Mouse (Mus musculus) liver (tissue): ENCODE data around the gene Gna13.

ENCODE experiments used
- DNase-seq: peaks from one replicate; pipeline ENCODE4 v3.0.0-alpha.2; 2020; ENCODE audit warnings: mixed read lengths

Gene Gna13

DNA sequence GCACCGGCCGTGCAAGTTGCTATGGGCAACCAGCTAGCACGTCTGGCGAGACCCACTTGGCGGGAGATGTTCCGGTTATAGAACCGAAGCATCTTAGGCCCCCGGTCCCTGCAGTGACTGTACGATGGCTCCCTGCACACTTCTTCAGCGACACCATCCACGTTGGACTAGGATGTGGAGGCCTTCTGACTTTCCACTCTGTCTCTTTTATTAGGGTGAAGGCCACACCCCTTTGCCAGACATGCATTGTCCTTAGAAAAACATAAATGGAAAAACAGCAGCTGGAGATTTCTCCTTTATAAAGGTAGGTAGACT is 63.6 kb downstream of the Gna13 start:
- DNase-seq, result no peak

DNA sequence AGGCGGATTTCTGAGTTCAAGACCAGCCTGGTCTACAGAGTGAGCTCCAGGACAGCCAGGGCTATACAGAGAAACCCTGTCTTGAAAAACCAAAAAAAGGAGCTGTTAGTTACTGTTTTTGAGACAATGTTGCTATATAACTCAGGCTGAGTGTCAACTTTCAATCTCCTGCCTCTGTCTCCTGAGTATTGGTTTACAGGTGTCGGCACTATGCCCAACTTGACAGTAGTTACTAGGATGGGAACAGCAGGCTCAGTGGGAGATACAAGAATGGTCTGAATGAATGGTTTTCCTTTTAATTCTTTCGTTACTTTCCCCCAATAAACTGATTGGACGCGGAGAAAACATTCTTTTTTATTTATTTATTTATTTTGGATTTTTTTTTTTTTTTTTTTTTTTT is 64.7 kb downstream of the Gna13 start:
- no peak for DNase-seq

DNA sequence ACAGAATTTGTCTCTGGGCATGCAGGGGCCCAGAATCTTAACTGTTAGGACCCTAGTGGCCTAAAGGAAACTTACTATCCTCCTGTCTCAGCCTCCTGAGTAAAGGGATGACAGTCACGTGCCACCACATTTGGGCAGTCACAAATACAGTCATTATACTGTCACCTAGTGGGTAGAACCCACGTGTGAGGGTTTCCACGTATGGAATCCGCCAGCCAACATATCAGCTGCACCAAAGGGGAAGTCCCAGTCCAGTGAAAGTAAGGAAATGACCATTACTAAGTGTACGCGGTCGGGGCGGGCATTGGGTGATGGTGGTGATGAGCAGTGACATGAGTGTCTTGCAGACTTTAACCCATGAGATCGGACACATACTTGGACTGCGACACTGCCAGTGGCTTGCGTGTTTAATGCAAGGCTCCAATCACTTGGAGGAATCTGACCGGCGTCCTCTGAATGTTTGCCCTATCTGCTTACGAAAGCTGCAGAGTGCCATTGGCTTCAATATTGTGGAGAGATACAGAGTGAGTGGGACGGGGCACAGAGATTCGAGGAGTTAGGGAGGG is 71.7 kb downstream of the Gna13 start:
- DNase-seq, result no peak

GRCm38 (mm10) chr11:109436889-109437288 is 74.3 kb downstream of the Gna13 start:
- DNase-seq, result no peak

DNA sequence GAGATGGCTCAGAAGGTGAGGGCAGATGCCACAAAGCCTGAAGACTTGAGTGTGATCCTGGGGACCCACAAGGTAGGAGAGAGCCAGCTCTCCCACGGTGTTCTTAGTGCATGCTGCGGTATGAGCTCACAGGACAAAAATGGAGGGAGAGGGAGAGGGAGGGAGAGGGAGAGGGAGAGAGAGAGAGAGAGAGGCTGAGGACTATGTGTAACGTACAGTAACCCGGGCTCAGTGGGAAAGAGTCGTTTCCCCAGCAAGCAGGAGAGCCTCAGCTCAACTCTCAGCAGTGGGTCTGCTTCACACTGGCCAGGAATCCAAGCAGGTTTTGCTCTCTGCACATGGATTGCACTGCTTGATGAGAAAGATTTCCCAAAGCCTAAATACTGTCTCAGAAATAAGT is 76.6 kb downstream of the Gna13 start:
- DNase-seq, result no peak

DNA sequence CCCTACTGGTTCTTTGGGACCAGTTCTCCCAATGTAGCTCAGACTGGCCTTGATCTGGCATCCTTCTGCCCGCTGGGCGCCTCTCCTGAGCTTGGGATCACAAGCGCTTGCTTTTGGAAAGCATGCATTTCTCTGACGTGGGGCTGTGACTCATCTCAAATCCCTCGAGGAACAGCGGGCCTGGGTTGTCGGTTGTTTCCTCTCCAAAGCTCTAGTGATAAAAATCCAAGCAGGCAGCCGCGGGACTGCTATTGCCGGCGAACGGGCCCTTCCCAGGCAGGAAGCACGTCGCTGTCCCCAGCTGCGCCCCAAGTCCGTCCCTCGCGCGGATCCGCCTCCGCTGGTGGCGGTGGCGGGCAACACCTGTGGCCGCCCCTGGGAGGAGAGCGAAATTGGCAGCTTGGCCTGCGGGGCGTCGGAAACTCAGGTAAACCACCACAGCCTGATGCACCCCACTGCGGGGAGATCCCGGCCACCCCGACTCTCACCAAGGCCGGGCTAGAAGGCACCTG is 77.3 kb downstream of the Gna13 start:
- peak; percentile 77 for DNase-seq

DNA sequence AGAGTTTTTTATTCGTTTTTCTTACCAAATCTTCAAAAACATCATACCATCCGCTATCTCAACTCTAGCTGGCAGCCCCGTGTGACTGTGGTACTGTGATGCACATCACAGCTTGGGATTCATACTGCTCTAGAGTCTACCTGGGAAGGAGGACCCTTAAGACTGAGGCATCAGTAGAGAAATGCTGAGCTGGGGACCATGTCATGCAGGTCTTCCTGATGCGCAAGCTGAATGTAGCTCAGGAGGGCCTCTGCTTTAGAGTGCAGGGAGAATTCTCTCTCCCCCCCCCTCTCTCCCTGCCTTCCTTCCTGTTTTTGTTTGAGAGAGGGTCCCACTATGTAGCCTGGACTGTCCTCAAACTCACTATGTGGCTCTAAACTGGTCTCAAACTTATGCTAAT is 78.0 kb downstream of the Gna13 start:
- DNase-seq, result no peak

- DNase-seq, result peak; percentile 66
Observed at GRCm38 (mm10) chr11:109441119-109441518, 78.5 kb downstream of the Gna13 start.

- DNase-seq, result no peak
Observed at GRCm38 (mm10) chr11:109442166-109442730, 79.6 kb downstream of the Gna13 start.

GRCm38 (mm10) chr11:109443468-109444263 is 81.0 kb downstream of the Gna13 start:
- peak; percentile 36 for DNase-seq

GRCm38 (mm10) chr11:109444600-109444999 is 82.0 kb downstream of the Gna13 start:
- DNase-seq, result peak; percentile 62

DNA sequence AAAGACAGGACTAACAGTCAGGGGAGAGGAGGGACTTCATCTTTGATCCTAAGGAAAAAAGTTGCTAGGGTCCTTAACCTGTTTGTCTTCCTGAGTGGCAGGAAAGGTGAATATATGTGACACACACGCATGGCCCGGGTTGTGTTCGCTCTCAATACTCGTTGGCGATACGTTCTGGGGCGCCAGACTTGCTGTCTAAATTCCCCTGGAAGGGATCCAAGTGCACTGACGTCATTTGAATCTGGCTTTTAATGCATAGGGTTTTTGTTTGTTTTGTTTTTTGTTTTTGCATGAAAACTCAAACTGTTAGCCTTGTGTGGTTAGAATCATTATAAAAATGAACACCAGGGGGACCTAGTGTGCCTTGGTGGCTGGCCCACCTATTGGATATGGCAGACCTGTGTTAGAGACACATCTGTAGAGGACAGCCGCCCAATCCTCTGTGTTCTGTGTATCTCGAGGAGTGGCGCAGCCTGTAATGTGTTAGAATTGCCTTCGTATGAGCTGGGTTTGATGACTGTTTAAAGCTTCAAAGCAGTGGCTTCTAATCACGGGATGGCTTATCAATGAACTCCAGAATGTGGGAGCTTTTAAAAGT is 82.9 kb downstream of the Gna13 start:
- DNase-seq, result peak; percentile 46
